ENCODE assay signal across 8 mouse cellular contexts in genomic region chr5:100040281-100040784, GRCm38 (mm10). TPM values are rescaled to one million over a fixed set of nuclear protein-coding genes. Genes with fewer than 3 reads are reported as not detected.
DNase-seq lines count a peak whose midpoint lies in the region; ATAC-seq and TF ChIP-seq lines count a peak whose summit lies in the region.

No protein-coding gene starts in this region.

- peak; percentile 72 for DNase-seq in cerebellum, adult 11-12 months
- peak in 1 of 2 experiments; percentile 23 for DNase-seq in spleen, adult 2 months (ENCODE audit: low read depth in 1 of 2, low spot score in 2 of 2)
- no peak for DNase-seq in spleen, postnatal 14 days (ENCODE audit: low spot score in 2 of 2)
- DNase-seq in embryonic facial prominence, embryonic 11.5 days (ENCODE audit: low spot score), result peak; percentile 37
- DNase-seq in hindbrain, embryonic 14.5 days (ENCODE audit: low spot score), result no peak
- DNase-seq in lung, embryonic 14.5 days, result peak; percentile 51

- peaks cover 7% of the 10 kb centered on the region for H3K36me3 ChIP-seq in spleen, adult 2 months (ENCODE audit: control insufficient read depth, insufficient read depth, low read length)
- H3K36me3 ChIP-seq in embryonic facial prominence, embryonic 11.5 days (replicated peaks; ENCODE audit: control insufficient read depth, insufficient read depth, low read depth, low read length), result no peaks in the 10 kb centered on the region; the same call in 1 of the 2 replicates
- H3K36me3 ChIP-seq in hindbrain, embryonic 14.5 days (replicated peaks; ENCODE audit: control insufficient read depth, insufficient read depth), result peaks cover 21% of the 10 kb centered on the region
- H3K36me3 ChIP-seq in lung, embryonic 14.5 days (ENCODE audit: insufficient read depth), result peaks cover 24% of the 10 kb centered on the region
- H3K36me3 ChIP-seq in stomach, embryonic 14.5 days (ENCODE audit: control insufficient read depth, insufficient read depth, low read length), result peaks cover 19% of the 10 kb centered on the region

- peak overlapping the region; percentile 99 for H3K9ac ChIP-seq in embryonic facial prominence, embryonic 11.5 days (replicated peaks; ENCODE audit: low read length)
- peak overlapping the region; percentile 98 for H3K9ac ChIP-seq in hindbrain, embryonic 14.5 days
- peak overlapping the region; percentile 99 for H3K9ac ChIP-seq in lung, embryonic 14.5 days
- peak overlapping the region; percentile 98 for H3K9ac ChIP-seq in stomach, embryonic 14.5 days (replicated peaks; ENCODE audit: low read depth, low read length)

- peaks cover 11% of the 10 kb centered on the region for H3K4me1 ChIP-seq in spleen, adult 2 months (ENCODE audit: control insufficient read depth, insufficient read depth, insufficient read length)
- H3K4me1 ChIP-seq in embryonic facial prominence, embryonic 11.5 days (ENCODE audit: control insufficient read depth, insufficient read depth, low read length), result no peaks in the 10 kb centered on the region
- peaks cover 47% of the 10 kb centered on the region for H3K4me1 ChIP-seq in hindbrain, embryonic 14.5 days (replicated peaks; ENCODE audit: control insufficient read depth, insufficient read depth, low read length)
- H3K4me1 ChIP-seq in lung, embryonic 14.5 days (ENCODE audit: insufficient read depth), result no peaks in the 10 kb centered on the region
- peaks cover 17% of the 10 kb centered on the region for H3K4me1 ChIP-seq in stomach, embryonic 14.5 days (ENCODE audit: control insufficient read depth, insufficient read depth, low read length)

- H3K27me3 ChIP-seq in spleen, adult 2 months (ENCODE audit: control insufficient read depth, insufficient read depth, low read length), result no peaks in the 10 kb centered on the region
- H3K27me3 ChIP-seq in embryonic facial prominence, embryonic 11.5 days (ENCODE audit: control insufficient read depth, insufficient read depth, low read length), result no peaks in the 10 kb centered on the region
- H3K27me3 ChIP-seq in hindbrain, embryonic 14.5 days (ENCODE audit: control insufficient read depth, insufficient read depth, low read length), result no peaks in the 10 kb centered on the region
- H3K27me3 ChIP-seq in lung, embryonic 14.5 days (ENCODE audit: insufficient read depth, low read length), result no peaks in the 10 kb centered on the region
- no peaks in the 10 kb centered on the region for H3K27me3 ChIP-seq in stomach, embryonic 14.5 days (ENCODE audit: control insufficient read depth, insufficient read depth, low read length)

- H3K4me2 ChIP-seq in embryonic facial prominence, embryonic 11.5 days (ENCODE audit: low read depth, low read length), result peak overlapping the region; percentile 84
- H3K4me2 ChIP-seq in hindbrain, embryonic 14.5 days (replicated peaks), result peak overlapping the region; percentile 76
- peak overlapping the region; percentile 91 for H3K4me2 ChIP-seq in lung, embryonic 14.5 days
- H3K4me2 ChIP-seq in stomach, embryonic 14.5 days (replicated peaks; ENCODE audit: low read depth, low read length), result peak overlapping the region; percentile 79

- TF ChIP-seq CTCF in spleen, adult 2 months (IDR thresholded peaks at IDR 0.05; ENCODE audit: extremely low read depth, insufficient read depth, insufficient read length, insufficient replicate concordance), result no peak
- no peak for TF ChIP-seq CTCF in lung, embryonic 14.5 days (IDR thresholded peaks at IDR 0.05; ENCODE audit: low read depth)

- no peaks in the 10 kb centered on the region for H3K9me3 ChIP-seq in embryonic facial prominence, embryonic 11.5 days (replicated peaks; ENCODE audit: control insufficient read depth, low read length)
- no peaks in the 10 kb centered on the region for H3K9me3 ChIP-seq in hindbrain, embryonic 14.5 days (ENCODE audit: control insufficient read depth, low read length)
- H3K9me3 ChIP-seq in lung, embryonic 14.5 days (ENCODE audit: low read depth, low read length), result no peaks in the 10 kb centered on the region
- H3K9me3 ChIP-seq in stomach, embryonic 14.5 days (ENCODE audit: control insufficient read depth, low read depth, low read length), result no peaks in the 10 kb centered on the region

- ATAC-seq in cerebellum, adult (ENCODE audit: insufficient number of reproducible peaks, low FRiP score, low TSS enrichment), result no peak
- no peak for ATAC-seq in embryonic facial prominence, embryonic 11.5 days (replicated peaks; ENCODE audit: insufficient number of reproducible peaks, low FRiP score, low TSS enrichment, low read depth)
- no peak for ATAC-seq in hindbrain, embryonic 14.5 days (ENCODE audit: low FRiP score)
- ATAC-seq in lung, embryonic 14.5 days (ENCODE audit: insufficient read depth), result no peak
- ATAC-seq in stomach, embryonic 14.5 days (ENCODE audit: insufficient number of reproducible peaks, insufficient read depth, low FRiP score, low read depth), result no peak

- H3K27ac ChIP-seq in spleen, adult 2 months (ENCODE audit: insufficient read depth, low read length), result peak overlapping the region; percentile 92
- peak overlapping the region; percentile 97 for H3K27ac ChIP-seq in embryonic facial prominence, embryonic 11.5 days (replicated peaks; ENCODE audit: low read depth, low read length)
- peak overlapping the region; percentile 99 for H3K27ac ChIP-seq in hindbrain, embryonic 14.5 days
- peak overlapping the region; percentile 99 for H3K27ac ChIP-seq in lung, embryonic 14.5 days (ENCODE audit: low read depth)
- H3K27ac ChIP-seq in stomach, embryonic 14.5 days (ENCODE audit: low read length), result peak overlapping the region; percentile 99

- H3K4me3 ChIP-seq in spleen, adult 2 months (ENCODE audit: extremely low read depth, insufficient read depth, insufficient read length), result peak overlapping the region; percentile 93
- H3K4me3 ChIP-seq in embryonic facial prominence, embryonic 11.5 days (ENCODE audit: low read depth, low read length), result peak overlapping the region; percentile 87
- H3K4me3 ChIP-seq in hindbrain, embryonic 14.5 days (replicated peaks; ENCODE audit: low read length), result peak overlapping the region; percentile 74
- H3K4me3 ChIP-seq in lung, embryonic 14.5 days (ENCODE audit: low read depth, low read length), result peak overlapping the region; percentile 96
- H3K4me3 ChIP-seq in stomach, embryonic 14.5 days (ENCODE audit: low read depth, low read length), result peak overlapping the region; percentile 97

- TF ChIP-seq POLR2A in spleen, adult 2 months (IDR thresholded peaks at IDR 0.05; ENCODE audit: low read depth, low read length), result no peak

- 2% methylated on average over 19 of the region's 19 CpGs for WGBS in spleen, adult 2 months
- WGBS in embryonic facial prominence, embryonic 11.5 days, result 2% methylated on average over 19 of the region's 19 CpGs
- under 1% methylated on average over 19 of the region's 19 CpGs for WGBS in hindbrain, embryonic 14.5 days
- WGBS in lung, embryonic 14.5 days, result under 1% methylated on average over 19 of the region's 19 CpGs
- 1% methylated on average over 19 of the region's 19 CpGs for WGBS in stomach, embryonic 14.5 days

RNA-seq across cellular contexts. Expression of gene Enoph1, which starts 0.5 kb away (rescaled TPM):
- 20.6 and 24.6 TPM in 2 replicates for polyA plus RNA-seq in spleen, adult 2 months (2012; rRNA removed)
- polyA plus RNA-seq in embryonic facial prominence, embryonic 11.5 days (2014; fragmentation: Nextera tagmentation; extraction: Ambion mirVana), result 52.9 and 59.0 TPM in 2 replicates
- polyA plus RNA-seq in hindbrain, embryonic 14.5 days (2014; fragmentation: Nextera tagmentation; extraction: Ambion mirVana), result 44.3 and 54.0 TPM in 2 replicates
- polyA plus RNA-seq in lung, embryonic 14.5 days (2014; fragmentation: Nextera tagmentation; extraction: Ambion mirVana), result 47.9 and 50.8 TPM in 2 replicates
- polyA plus RNA-seq in stomach, embryonic 14.5 days (2014; fragmentation: Nextera tagmentation; extraction: Ambion mirVana), result 39.4 and 45.4 TPM in 2 replicates

RNA-seq across cellular contexts. Expression of gene Hnrnpdl, which starts 0.9 kb away (rescaled TPM):
- 67.7 and 74.8 TPM in 2 replicates for polyA plus RNA-seq in spleen, adult 2 months (2012; rRNA removed)
- polyA plus RNA-seq in embryonic facial prominence, embryonic 11.5 days (2014; fragmentation: Nextera tagmentation; extraction: Ambion mirVana), result 270 and 281 TPM in 2 replicates
- polyA plus RNA-seq in hindbrain, embryonic 14.5 days (2014; fragmentation: Nextera tagmentation; extraction: Ambion mirVana), result 202 and 206 TPM in 2 replicates
- 200 and 204 TPM in 2 replicates for polyA plus RNA-seq in lung, embryonic 14.5 days (2014; fragmentation: Nextera tagmentation; extraction: Ambion mirVana)
- 200 and 207 TPM in 2 replicates for polyA plus RNA-seq in stomach, embryonic 14.5 days (2014; fragmentation: Nextera tagmentation; extraction: Ambion mirVana)

Comparison
In these comparisons a context has a peak if more than half of its experiments do, and no peak if none do; other contexts are left out.
1. DNase-seq: peak in cerebellum, adult 11-12 months (single experiment), embryonic facial prominence, embryonic 11.5 days (single experiment) and lung, embryonic 14.5 days (single experiment); none in spleen, postnatal 14 days (0 of 2) and hindbrain, embryonic 14.5 days (single experiment).
2. Peak in every context shown above with its lines, with median percentiles within 50 percentile points of each other: H3K27ac ChIP-seq, H3K4me3 ChIP-seq, H3K4me2 ChIP-seq and H3K9ac ChIP-seq.